33 mouse cellular contexts compared by ENCODE assay signal in the genomic region with DNA sequence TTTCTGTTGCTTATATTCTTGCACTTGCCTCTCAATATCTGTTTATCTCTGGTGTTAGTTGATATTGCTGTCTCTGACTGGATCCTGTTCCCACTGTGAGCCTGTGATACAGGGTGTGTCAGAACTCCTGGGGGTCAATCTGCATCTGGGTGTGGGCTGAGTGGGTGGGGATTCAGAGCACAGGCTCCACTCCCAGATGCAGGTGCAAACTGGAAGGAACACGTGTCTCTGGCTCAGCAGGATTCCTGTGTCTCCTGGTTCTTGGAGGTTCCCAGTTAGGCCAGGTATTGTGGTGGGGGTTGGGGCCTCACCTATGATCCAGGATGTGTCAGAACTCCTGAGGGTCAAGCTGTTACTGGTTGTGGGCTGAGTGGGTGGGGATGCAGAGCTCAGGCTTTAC. TPM values are rescaled to one million over a fixed set of nuclear protein-coding genes. Genes with fewer than 3 reads are reported as not detected.
DNase-seq lines count a peak whose midpoint lies in the region; ATAC-seq lines count a peak whose summit lies in the region.
"Had no signal": no experiment of that assay in that cellular context is flagged by ENCODE, and none has a peak within 500 bp of the region (broad histone marks: within the 10 kb centered on the region; RNA-seq: fewer than 3 reads in every experiment).

No protein-coding gene starts in this region.

- H3K4me2 ChIP-seq in intestine, embryonic 15.5 days (replicated peaks): no peak overlapping the region
- H3K4me2 ChIP-seq in stomach, embryonic 14.5 days (replicated peaks; ENCODE audit: low read depth, low read length): no peak overlapping the region
- H3K4me2 ChIP-seq: embryonic facial prominence, embryonic 13.5 days; forebrain, embryonic 12.5 days; heart, embryonic 12.5 days; hindbrain, embryonic 14.5 days; liver, embryonic 13.5 days; midbrain, embryonic 12.5 days; neural tube, embryonic 12.5 days had no signal

- ATAC-seq in intestine, embryonic 15.5 days: peak; percentile 53
- ATAC-seq in stomach, embryonic 14.5 days (ENCODE audit: insufficient number of reproducible peaks, insufficient read depth, low FRiP score, low read depth): peak; percentile 75
- ATAC-seq: forebrain, postnatal 0 days; lung, postnatal 0 days had no signal

- no peak overlapping the region for H3K9ac ChIP-seq in intestine, embryonic 15.5 days
- H3K9ac ChIP-seq in stomach, embryonic 14.5 days (replicated peaks; ENCODE audit: low read depth, low read length): no peak overlapping the region
- H3K9ac ChIP-seq: embryonic facial prominence, embryonic 13.5 days; forebrain, embryonic 12.5 days; forebrain, postnatal 0 days; heart, embryonic 12.5 days; hindbrain, embryonic 14.5 days; liver, embryonic 13.5 days; midbrain, embryonic 12.5 days; neural tube, embryonic 12.5 days had no signal

- H3K4me1 ChIP-seq in intestine, embryonic 15.5 days (replicated peaks): no peaks in the 10 kb centered on the region
- no peaks in the 10 kb centered on the region for H3K4me1 ChIP-seq in stomach, embryonic 14.5 days (ENCODE audit: control insufficient read depth, insufficient read depth, low read length)
- H3K4me1 ChIP-seq: embryonic facial prominence, embryonic 13.5 days; forebrain, embryonic 12.5 days; heart, embryonic 12.5 days; liver, embryonic 13.5 days; midbrain, embryonic 12.5 days; neural tube, embryonic 12.5 days had no signal

- no peak overlapping the region for H3K27ac ChIP-seq in intestine, embryonic 15.5 days
- H3K27ac ChIP-seq in stomach, embryonic 14.5 days (ENCODE audit: low read length): no peak overlapping the region
- H3K27ac ChIP-seq: embryonic facial prominence, embryonic 13.5 days; forebrain, embryonic 12.5 days; hindbrain, embryonic 14.5 days; kidney, postnatal 0 days; liver, embryonic 13.5 days; macrophage; midbrain, embryonic 12.5 days; neural tube, embryonic 12.5 days had no signal

- no peaks in the 10 kb centered on the region for H3K9me3 ChIP-seq in intestine, embryonic 15.5 days
- H3K9me3 ChIP-seq in stomach, embryonic 14.5 days (ENCODE audit: control insufficient read depth, low read depth, low read length): no peaks in the 10 kb centered on the region
- H3K9me3 ChIP-seq: embryonic facial prominence, embryonic 13.5 days; liver, embryonic 13.5 days; midbrain, embryonic 12.5 days; neural tube, embryonic 12.5 days had no signal

- WGBS in intestine, embryonic 15.5 days: 21% methylated on average over 1 of the region's 1 CpGs
- WGBS in stomach, embryonic 14.5 days: 29% methylated on average over 1 of the region's 1 CpGs

- intact Hi-C loops in left cerebral cortex, postnatal 4 days (cut with DNase I): no loop called here

- no peaks in the 10 kb centered on the region for H3K27me3 ChIP-seq in intestine, embryonic 15.5 days (replicated peaks)
- no peaks in the 10 kb centered on the region for H3K27me3 ChIP-seq in stomach, embryonic 14.5 days (ENCODE audit: control insufficient read depth, insufficient read depth, low read length)
- H3K27me3 ChIP-seq: embryonic facial prominence, embryonic 13.5 days; forebrain, embryonic 12.5 days; heart, embryonic 12.5 days; liver, embryonic 13.5 days; midbrain, embryonic 12.5 days; neural tube, embryonic 12.5 days had no signal

- H3K4me3 ChIP-seq in intestine, embryonic 15.5 days (replicated peaks): no peak overlapping the region
- no peak overlapping the region for H3K4me3 ChIP-seq in stomach, embryonic 14.5 days (ENCODE audit: low read depth, low read length)
- H3K4me3 ChIP-seq: embryonic facial prominence, embryonic 13.5 days; erythroblast, embryonic 14.5 days; forebrain, embryonic 12.5 days; heart, embryonic 12.5 days; liver, embryonic 13.5 days; midbrain, embryonic 12.5 days; myocyte; neural tube, embryonic 12.5 days had no signal

- peak; percentile 69 for DNase-seq in heart, adult 11 months
- DNase-seq in heart, adult 8-10 months (ENCODE audit: low spot score): no peak
- peak; percentile 78 for DNase-seq in ES-CJ7 (ENCODE audit: low read depth, low spot score)
- no peak for DNase-seq in layer of hippocampus, adult 11-12 months (ENCODE audit: low spot score)
- no peak for DNase-seq in frontal cortex, adult 2 months (ENCODE audit: extremely low spot score in 1 of 2, low spot score in 1 of 2)
- DNase-seq in left cerebral cortex, postnatal 4 days: no peak
- DNase-seq: adrenal gland, postnatal 14 days; cerebellum, adult 11 months; cerebellum, adult 9-10 months; embryo, embryonic 11 days; forebrain, postnatal 0 days; gastrocnemius, postnatal 10 days; heart, postnatal 4 days; kidney, adult 8-10 months; kidney, postnatal 4 days; layer of hippocampus, adult 9-11 months; liver, embryonic 13.5 days; lung, adult 18-20 months; right cerebral cortex, adult 18-20 months; spleen, adult 18-20 months had no signal

- no peaks in the 10 kb centered on the region for H3K36me3 ChIP-seq in intestine, embryonic 15.5 days
- no peaks in the 10 kb centered on the region for H3K36me3 ChIP-seq in stomach, embryonic 14.5 days (ENCODE audit: control insufficient read depth, insufficient read depth, low read length)
- H3K36me3 ChIP-seq: embryonic facial prominence, embryonic 13.5 days; forebrain, embryonic 12.5 days; heart, embryonic 12.5 days; liver, embryonic 13.5 days; midbrain, embryonic 12.5 days; neural tube, embryonic 12.5 days had no signal

RNA-seq across cellular contexts. Expression of gene Zfp160, which starts 56.8 kb away (rescaled TPM):
- 10 to 100 TPM in 2 of 4 experiments, 1 to 10 TPM in 2; 6.8 to 10.6 (median 8.7) TPM for total RNA-seq in heart, adult 8-10 months (2022)
- 10.2 and 11.3 TPM in 2 replicates for polyA plus RNA-seq in intestine, embryonic 15.5 days (2015; fragmentation: Nextera tagmentation; extraction: Ambion mirVana)
- polyA plus RNA-seq in stomach, embryonic 14.5 days (2014; fragmentation: Nextera tagmentation; extraction: Ambion mirVana): 20.8 and 21.8 TPM in 2 replicates
- polyA plus RNA-seq in frontal cortex, adult 2 months (2012; rRNA removed): 15.4 and 19.1 TPM in 2 replicates
- 10 to 100 TPM; 29.4 to 30.8 TPM for total RNA-seq in left cerebral cortex, postnatal 4 days (2021)

Comparison
In these comparisons a context has a peak if more than half of its experiments do, and no peak if none do; other contexts are left out.
1. DNase-seq: peak in heart, adult 11 months (single experiment) and ES-CJ7 (single experiment); none in heart, adult 8-10 months (single experiment), layer of hippocampus, adult 11-12 months (single experiment), frontal cortex, adult 2 months (0 of 2) and left cerebral cortex, postnatal 4 days (single experiment).